Mouse (Mus musculus): ENCODE data around the gene Trabd.

DNA sequence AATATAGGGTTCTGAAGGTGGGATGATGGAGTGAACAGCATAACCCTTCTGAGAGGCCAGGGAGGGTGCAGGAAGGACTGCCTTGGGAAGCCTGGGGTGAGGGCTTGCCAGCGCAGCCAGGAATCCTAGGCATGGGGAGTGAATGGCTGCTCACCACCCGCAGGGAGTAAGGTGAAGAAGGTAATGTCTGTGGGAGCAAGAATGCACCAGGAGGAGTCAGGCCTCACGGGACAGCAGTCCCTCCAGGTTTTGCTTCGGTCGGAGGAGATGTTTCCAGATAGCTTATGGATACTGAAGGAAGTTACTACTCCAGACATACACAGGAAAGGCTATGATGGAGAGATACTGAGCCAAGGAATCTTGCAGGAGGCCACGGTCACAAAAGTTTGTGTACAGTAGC is 16.2 kb upstream of the Trabd start:
- TF ChIP-seq GATA1 (IDR thresholded peaks at IDR 0.05; ENCODE audit: borderline replicate concordance, low read length) (no peak), FLI1 (IDR thresholded peaks at IDR 0.05; ENCODE audit: low read length) (no peak)
